Mouse (Mus musculus) brain, embryonic 14.5 days (tissue): ENCODE measurements at regions not wholly inside any gene's neighbourhood (a gene's known extent, or its start where the extent isn't known, plus 50 kb on each side); places are given as distances from the start of the nearest gene placed in this dataset.

Experiments
- CTCF ChIP-seq: fragments of 200-500 bp; IDR thresholded peaks from 2 replicates; pipeline ENCODE4 v1.5.1; 2012; ENCODE audit warnings: inconsistent platforms, mild to moderate bottlenecking, moderate library complexity, borderline replicate concordance; ENCODE audit not compliant: insufficient read depth, insufficient read length; ENCODE audit errors: extremely low read depth
- POLR2A ChIP-seq: fragments of 200-500 bp; IDR thresholded peaks from 2 replicates; pipeline ENCODE4 v1.6.1; 2012; ENCODE audit warnings: mild to moderate bottlenecking, inconsistent platforms, borderline replicate concordance; ENCODE audit not compliant: poor library complexity, insufficient read depth, insufficient read length, severe bottlenecking; ENCODE audit errors: extremely low read depth

- TF ChIP-seq CTCF (no peak), POLR2A (no peak)
Measured at GRCm38 (mm10) chr9:23064001-23064400, 158.9 kb upstream of the Bmper start.
